Comparison of ENCODE assay signal across 8 mouse cellular contexts in genomic region chr11:78512025-78512957, GRCm38 (mm10). TPM values are rescaled to one million over a fixed set of nuclear protein-coding genes. Genes with fewer than 3 reads are reported as not detected.
DNase-seq lines count a peak whose midpoint lies in the region; ATAC-seq lines count a peak whose summit lies in the region.

TSS of gene Tmem199 (minus strand) at chr11:78512172.
TSS of gene Poldip2 (plus strand) at chr11:78512193.

- WGBS in hindbrain, embryonic 11.5 days: 1% methylated on average over 66 of the region's 67 CpGs

- H3K36me3 ChIP-seq in hindbrain, embryonic 11.5 days (ENCODE audit: control insufficient read depth, insufficient read depth, low read length): peaks cover 10% of the 10 kb centered on the region

- DNase-seq in MN1 (ENCODE audit: low spot score): peak; percentile 94
- peak; percentile 86 for DNase-seq in cerebellum, adult 9-10 months
- peak; percentile 81 to 90 for DNase-seq in frontal cortex, adult 2 months (ENCODE audit: extremely low spot score in 1 of 2, low spot score in 1 of 2)
- peak; percentile 96 for DNase-seq in hindbrain, embryonic 11.5 days (ENCODE audit: low spot score)
- peak; percentile 81 to 86 for DNase-seq in layer of hippocampus, postnatal 10 days (ENCODE audit: low spot score in 2 of 2)
- peak; percentile 94 for DNase-seq in lung, postnatal 10 days
- DNase-seq in ovary, postnatal 36 days (ENCODE audit: low spot score): peak; percentile 90
- peak; percentile 90 for DNase-seq in thymus, postnatal 25 days

- peak within 1 kb of the TSS; percentile 74 for H3K27ac ChIP-seq in hindbrain, embryonic 11.5 days (ENCODE audit: low read depth, low read length)

- no peaks in the 10 kb centered on the region for H3K9me3 ChIP-seq in hindbrain, embryonic 11.5 days (ENCODE audit: control insufficient read depth, low read length)

- H3K4me3 ChIP-seq in hindbrain, embryonic 11.5 days (ENCODE audit: low read depth, low read length): peak within 1 kb of the TSS; percentile 94

- no peaks in the 10 kb centered on the region for H3K4me1 ChIP-seq in hindbrain, embryonic 11.5 days (replicated peaks; ENCODE audit: control insufficient read depth, insufficient read depth, low read length)

- H3K27me3 ChIP-seq in hindbrain, embryonic 11.5 days (ENCODE audit: control insufficient read depth, insufficient read depth, low read length): no peaks in the 10 kb centered on the region

- peak within 1 kb of the TSS; percentile 95 for H3K9ac ChIP-seq in hindbrain, embryonic 11.5 days (ENCODE audit: low read depth, low read length)

- peak; percentile 95 for ATAC-seq in hindbrain, embryonic 11.5 days (ENCODE audit: low FRiP score)

- H3K4me2 ChIP-seq in hindbrain, embryonic 11.5 days (replicated peaks; ENCODE audit: low read depth, low read length): peak within 1 kb of the TSS; percentile 89

RNA-seq across cellular contexts. Expression of gene Tmem199, which starts in this region (rescaled TPM):
- polyA plus RNA-seq in frontal cortex, adult 2 months (2012; rRNA removed): 51.4 and 56.6 TPM in 2 replicates
- 91.3 and 95.8 TPM in 2 replicates for polyA plus RNA-seq in hindbrain, embryonic 11.5 days (2014; fragmentation: Nextera tagmentation; extraction: Ambion mirVana)
- 10 to 100 TPM; 34.2 to 40.6 TPM for total RNA-seq in layer of hippocampus, postnatal 10 days (2021)

RNA-seq across cellular contexts. Expression of gene Poldip2, which starts in this region (rescaled TPM):
- 107 and 115 TPM in 2 replicates for polyA plus RNA-seq in frontal cortex, adult 2 months (2012; rRNA removed)
- 131 and 144 TPM in 2 replicates for polyA plus RNA-seq in hindbrain, embryonic 11.5 days (2014; fragmentation: Nextera tagmentation; extraction: Ambion mirVana)
- total RNA-seq in layer of hippocampus, postnatal 10 days (2021): 100 to 1,000 TPM; 116 to 126 TPM

Comparison
In these comparisons a context has a peak if more than half of its experiments do, and no peak if none do; other contexts are left out.
1. Peak in every context shown above with its lines: DNase-seq, ATAC-seq, H3K4me3 ChIP-seq and H3K27ac ChIP-seq.